Mouse (Mus musculus) hindbrain, embryonic 10.5 days (tissue): ENCODE results near the gene Bola1. TPM values are rescaled to one million over a fixed set of nuclear protein-coding genes. Genes with fewer than 3 reads are reported as not detected.
"Not testable (repeated sequence)": the region's sequence is repeated elsewhere in the genome, so short reads cannot be mapped to it uniquely, and the experiment has no call there.

Experiments used
- DNase-seq: peaks from one replicate; pipeline ENCODE4 v3.0.0-alpha.2; 2017; ENCODE audit warnings: low spot score
- H3K27ac ChIP-seq: fragments of 300-500 bp; sonication (generic); 2 replicates; pipeline ENCODE4 v1.5.1; 2016; ENCODE audit warnings: mild to moderate bottlenecking, moderate library complexity
- H3K27me3 ChIP-seq: fragments of 300-500 bp; sonication (generic); 2 replicates; pipeline ENCODE4 v1.6.1; 2016; ENCODE audit warnings: mild to moderate bottlenecking; ENCODE audit not compliant: poor library complexity, insufficient read depth, severe bottlenecking
- H3K36me3 ChIP-seq: fragments of 300-500 bp; sonication (generic); 2 replicates; pipeline ENCODE4 v1.6.1; 2016; ENCODE audit warnings: mild to moderate bottlenecking, moderate library complexity
- H3K4me1 ChIP-seq: fragments of 300-500 bp; sonication (generic); replicated peaks from 2 replicates; pipeline ENCODE4 v1.6.1; 2016; ENCODE audit warnings: mild to moderate bottlenecking
- H3K4me3 ChIP-seq: fragments of 300-500 bp; sonication (generic); 2 replicates; pipeline ENCODE4 v1.5.1; 2016; ENCODE audit warnings: mild to moderate bottlenecking, moderate library complexity
- H3K9me3 ChIP-seq: fragments of 300-500 bp; sonication (generic); 2 replicates; pipeline ENCODE4 v1.6.1; 2016; ENCODE audit warnings: mild to moderate bottlenecking, moderate library complexity
- WGBS: fragments of 180-500 bp; shearing (Covaris S2); methylation state at CpG from one replicate; pipeline ENCODE4 v1.1.7; 2016; 5-methylcytosine and 5-hydroxymethylcytosine counted together
- polyA plus RNA-seq: library from polyadenylated mRNA; unstranded; fragments of >200 nt; fragmentation: Nextera tagmentation; extraction: Ambion mirVana; gene quantifications from 2 replicates; pipeline ENCODE4 v1.2.1, GENCODE M21; 2016

Bola1 gene
- polyA plus RNA-seq = 89.6 and 90.3 TPM in 2 replicates

DNA sequence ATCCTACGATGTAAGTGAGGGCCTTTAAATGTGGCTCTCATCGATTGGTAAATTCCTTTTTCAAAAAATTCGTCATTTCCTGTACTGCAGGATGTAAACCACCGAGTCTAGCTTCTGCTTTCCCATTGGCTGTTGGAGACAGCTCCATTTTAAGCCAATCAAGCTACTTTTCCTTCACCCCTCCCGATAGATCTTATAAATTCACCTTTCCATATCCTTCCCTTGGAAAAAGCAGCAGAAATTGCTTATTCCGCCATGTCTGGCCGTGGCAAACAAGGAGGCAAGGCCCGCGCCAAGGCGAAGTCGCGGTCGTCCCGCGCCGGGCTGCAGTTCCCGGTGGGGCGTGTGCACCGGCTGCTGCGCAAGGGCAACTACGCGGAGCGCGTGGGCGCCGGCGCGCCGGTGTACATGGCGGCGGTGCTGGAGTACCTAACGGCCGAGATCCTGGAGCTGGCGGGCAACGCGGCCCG, at the start of gene Bola1, which contains the start of gene Hist2h2ab:
Gene Bola1, minus strand, starts transcription at position 49 of the 470 bp plus-strand sequence.
Gene Hist2h2ab, plus strand, starts transcription at position 205 of the 470 bp plus-strand sequence.
- under 1% methylated on average over 37 of the region's 37 CpGs for WGBS

DNA sequence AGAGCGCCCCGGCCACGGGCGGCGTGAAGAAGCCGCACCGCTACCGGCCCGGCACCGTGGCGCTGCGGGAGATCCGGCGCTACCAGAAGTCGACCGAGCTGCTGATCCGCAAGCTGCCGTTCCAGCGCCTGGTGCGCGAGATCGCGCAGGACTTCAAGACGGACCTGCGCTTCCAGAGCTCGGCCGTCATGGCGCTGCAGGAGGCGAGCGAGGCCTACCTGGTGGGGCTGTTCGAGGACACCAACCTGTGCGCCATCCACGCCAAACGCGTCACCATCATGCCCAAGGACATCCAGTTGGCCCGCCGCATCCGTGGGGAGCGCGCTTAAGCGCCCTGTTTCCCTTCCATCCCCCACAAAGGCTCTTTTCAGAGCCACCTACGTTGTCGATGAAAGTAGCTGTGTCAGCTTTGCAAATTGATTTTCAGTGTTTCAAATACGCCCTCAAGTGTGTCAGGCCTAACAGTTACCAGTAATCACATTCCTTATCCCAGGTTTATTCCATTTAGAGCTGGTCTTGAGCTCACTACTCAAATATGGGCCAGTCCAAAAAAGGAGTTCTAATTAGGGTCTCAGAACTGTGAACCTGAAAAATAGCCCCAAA, 49.4 kb upstream of the Bola1 start:
- not testable (repeated sequence) for H3K9me3 ChIP-seq, H3K36me3 ChIP-seq, H3K27me3 ChIP-seq
- peak overlapping the region; percentile 66 for H3K4me3 ChIP-seq
- H3K4me1 ChIP-seq = peaks cover 29% of the 10 kb centered on the region
- peak; percentile 46 for DNase-seq
- under 1% methylated on average over 20 of the region's 44 CpGs for WGBS
- H3K27ac ChIP-seq = peak overlapping the region; percentile 94

More for the DNA sequence above, at the start of gene Bola1, which contains the start of gene Hist2h2ab:
- H3K4me1 ChIP-seq = peaks cover 55% of the 10 kb centered on the region
- H3K4me3 ChIP-seq = peak within 1 kb of the TSS; percentile 68
- H3K27me3 ChIP-seq = peaks cover 4% of the 10 kb centered on the region; the same call in 1 of the 2 replicates
- peak within 1 kb of the TSS; percentile 97 for H3K27ac ChIP-seq
- H3K9me3 ChIP-seq = no peaks in the 10 kb centered on the region
- H3K36me3 ChIP-seq = no peaks in the 10 kb centered on the region
- DNase-seq = peak; percentile 75

DNA sequence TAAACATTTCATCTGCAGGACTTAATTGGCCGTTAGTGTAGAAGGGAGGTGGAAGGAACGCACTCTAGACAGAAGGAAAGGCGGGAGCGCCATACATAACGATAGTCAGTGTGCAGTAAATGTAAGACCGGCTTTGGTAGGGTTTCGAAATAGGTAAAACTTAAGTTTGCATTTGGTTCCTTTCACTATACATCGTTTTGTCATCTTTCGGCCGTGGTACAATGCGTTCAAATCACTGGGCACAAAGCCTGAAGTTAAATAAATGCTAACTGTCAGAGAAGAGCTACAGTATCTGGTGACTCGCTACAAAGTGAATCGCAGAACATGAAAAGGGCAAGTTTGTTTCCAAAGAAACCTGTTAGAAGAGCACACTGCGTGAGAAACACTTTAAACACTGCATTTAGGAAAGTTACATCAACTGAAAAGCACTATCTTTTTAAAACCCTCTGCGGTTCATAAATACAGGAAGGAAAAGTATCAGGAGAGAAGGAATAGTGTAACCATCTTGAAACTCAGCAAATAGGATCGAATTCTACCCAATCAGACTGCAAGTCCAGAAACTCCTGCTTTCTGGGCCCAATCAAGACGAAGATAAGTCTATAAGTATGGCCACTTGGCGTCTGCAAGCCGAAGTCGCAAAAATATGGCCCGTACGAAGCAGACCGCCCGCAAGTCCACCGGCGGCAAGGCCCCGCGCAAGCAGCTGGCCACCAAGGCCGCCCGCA, 48.7 kb upstream of the Bola1 start, which contains the start of gene Hist2h3b:
Gene Hist2h3b, plus strand, starts transcription at position 604 of the 725 bp plus-strand sequence.
- no peaks in the 10 kb centered on the region for H3K9me3 ChIP-seq
- H3K4me3 ChIP-seq = peak within 1 kb of the TSS; percentile 66
- no peaks in the 10 kb centered on the region for H3K36me3 ChIP-seq
- no peaks in the 10 kb centered on the region for H3K27me3 ChIP-seq
- 25% methylated on average over 30 of the region's 30 CpGs for WGBS
- H3K4me1 ChIP-seq = peaks cover 33% of the 10 kb centered on the region
- peak; percentile 82 for DNase-seq
- peak within 1 kb of the TSS; percentile 94 for H3K27ac ChIP-seq

DNA sequence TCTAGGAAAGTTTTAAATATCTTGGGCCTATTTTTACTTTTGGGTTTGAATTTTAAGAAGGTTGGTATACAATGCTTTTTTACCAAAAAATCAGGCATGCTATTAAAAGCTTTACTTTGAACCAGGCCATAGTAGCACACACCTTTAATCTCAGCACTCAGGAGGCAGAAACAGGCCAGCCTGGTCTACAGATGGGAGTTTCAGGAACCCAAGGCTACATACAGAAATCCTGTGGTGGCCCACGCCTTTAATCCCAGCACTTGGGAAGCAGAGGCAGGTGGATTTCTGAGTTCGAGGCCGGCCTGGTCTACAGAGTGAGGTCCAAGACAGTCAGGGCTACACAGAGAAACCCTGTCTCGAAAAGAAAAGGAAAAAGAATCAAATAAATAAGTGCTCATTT, 48.0 kb upstream of the Bola1 start:
- WGBS = 79% methylated on average over 4 of the region's 4 CpGs
- H3K4me3 ChIP-seq = peak overlapping the region; percentile 49; the same call in 1 of the 2 replicates
- no peak for DNase-seq
- peaks cover 38% of the 10 kb centered on the region for H3K4me1 ChIP-seq
- no peaks in the 10 kb centered on the region for H3K36me3 ChIP-seq
- peak overlapping the region; percentile 92 for H3K27ac ChIP-seq
- no peaks in the 10 kb centered on the region for H3K9me3 ChIP-seq
- no peaks in the 10 kb centered on the region for H3K27me3 ChIP-seq

DNA sequence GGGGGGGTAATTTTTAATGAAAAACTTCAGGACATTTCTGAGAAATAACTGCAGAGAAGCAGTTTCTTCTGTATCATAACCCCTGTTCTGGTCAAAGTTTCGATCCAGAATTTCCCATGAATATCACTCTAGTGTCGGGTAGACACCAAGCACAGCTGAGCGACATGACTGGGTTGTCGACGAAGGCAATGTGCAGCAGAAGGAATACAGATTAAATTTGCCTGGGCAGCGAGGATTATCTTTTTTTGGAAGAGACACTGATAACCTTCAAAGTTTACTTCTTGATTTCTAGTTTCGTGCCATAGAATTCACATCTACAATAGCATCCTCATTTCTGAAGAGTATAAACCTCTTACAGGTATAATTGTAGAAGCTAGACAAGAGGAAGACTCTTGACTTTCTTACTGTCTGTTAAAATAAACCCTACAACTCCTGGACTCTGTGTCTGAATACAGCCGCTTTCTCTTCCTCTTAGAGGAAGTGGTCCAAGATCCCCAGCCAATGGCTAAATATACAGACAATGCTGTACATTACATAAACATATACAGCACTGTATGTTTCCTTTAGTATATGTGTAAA, 46.7 kb upstream of the Bola1 start:
- H3K9me3 ChIP-seq = no peaks in the 10 kb centered on the region
- H3K27me3 ChIP-seq = no peaks in the 10 kb centered on the region
- H3K27ac ChIP-seq = peak overlapping the region; percentile 92
- WGBS = 89% methylated on average over 8 of the region's 8 CpGs
- no peaks in the 10 kb centered on the region for H3K36me3 ChIP-seq
- no peak overlapping the region for H3K4me3 ChIP-seq
- DNase-seq = no peak
- H3K4me1 ChIP-seq = peaks cover 51% of the 10 kb centered on the region

DNA sequence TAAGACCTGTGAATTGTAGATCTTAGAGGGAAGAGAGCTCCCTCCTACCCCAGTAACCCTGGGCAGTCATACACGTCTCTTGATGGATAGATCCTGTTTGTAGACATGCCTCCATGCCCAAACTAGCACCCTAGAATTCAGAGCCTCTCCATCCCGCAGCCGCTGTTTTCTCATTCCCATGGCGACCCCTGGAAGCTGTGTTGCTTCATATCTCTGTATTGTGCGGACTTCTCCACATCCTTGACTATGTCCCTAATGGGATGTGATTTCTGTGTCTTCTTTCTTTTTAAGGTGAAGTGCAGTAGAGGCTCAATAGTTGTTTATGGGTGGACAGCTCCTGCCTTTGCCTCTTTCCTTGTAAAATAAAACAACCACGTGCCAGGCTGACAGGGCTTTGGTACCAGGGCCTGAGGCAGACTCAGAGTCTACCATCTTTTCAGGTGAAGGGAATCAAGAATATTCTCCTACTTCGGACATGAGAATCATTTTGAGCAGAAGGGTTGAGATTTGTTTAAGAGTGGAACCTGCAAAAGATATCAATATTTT, 45.0 kb upstream of the Bola1 start:
- H3K4me3 ChIP-seq = peak overlapping the region; percentile 65
- no peaks in the 10 kb centered on the region for H3K36me3 ChIP-seq
- H3K9me3 ChIP-seq = no peaks in the 10 kb centered on the region
- peak overlapping the region; percentile 99 for H3K27ac ChIP-seq
- no peaks in the 10 kb centered on the region for H3K27me3 ChIP-seq
- DNase-seq = peak; percentile 29
- WGBS = 72% methylated on average over 7 of the region's 7 CpGs
- peaks cover 47% of the 10 kb centered on the region for H3K4me1 ChIP-seq

DNA sequence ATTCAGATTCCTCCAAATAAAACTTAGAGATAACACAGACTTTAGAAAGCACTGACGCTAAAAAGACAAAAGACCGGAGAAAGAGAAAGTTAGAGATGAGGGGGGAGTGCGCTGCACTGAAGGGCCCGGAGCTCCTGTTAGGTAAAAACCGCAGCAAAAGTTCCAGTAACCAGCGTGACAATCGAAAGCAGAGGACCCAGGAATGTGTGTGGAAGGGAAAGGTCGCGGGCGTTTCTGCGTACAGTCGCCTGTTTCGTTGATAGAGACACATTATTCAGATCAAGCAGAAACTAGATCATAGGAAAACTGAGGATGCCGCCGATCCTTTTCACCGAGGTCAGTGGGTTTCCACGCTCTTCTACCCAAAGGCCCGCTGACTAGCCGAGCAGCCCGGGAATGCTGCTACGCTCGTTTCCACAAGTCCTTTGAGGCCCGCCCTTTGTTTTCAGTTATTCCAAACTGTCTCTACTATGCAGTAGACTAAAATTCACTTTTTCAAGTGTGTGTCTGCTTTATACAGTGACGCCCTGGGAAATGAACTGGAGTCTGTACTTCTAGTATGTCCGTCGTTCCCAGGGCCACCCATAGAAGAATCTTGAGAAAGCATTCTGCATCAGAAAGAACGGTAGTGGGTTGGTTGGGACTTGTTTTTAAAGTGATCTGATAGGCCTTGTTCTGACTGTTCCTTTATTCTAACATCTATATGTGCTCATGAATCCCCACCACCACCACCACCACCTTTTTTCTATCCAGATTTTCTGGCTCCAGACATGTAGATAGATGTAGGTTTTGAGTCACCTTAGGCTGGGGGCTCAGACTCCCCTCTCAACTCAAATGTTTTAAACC, 44.3 kb upstream of the Bola1 start:
- no peaks in the 10 kb centered on the region for H3K27me3 ChIP-seq
- H3K4me3 ChIP-seq = peak overlapping the region; percentile 65
- H3K4me1 ChIP-seq = peaks cover 47% of the 10 kb centered on the region
- H3K27ac ChIP-seq = peak overlapping the region; percentile 99
- H3K9me3 ChIP-seq = no peaks in the 10 kb centered on the region
- no peaks in the 10 kb centered on the region for H3K36me3 ChIP-seq
- peak; percentile 61 for DNase-seq
- WGBS = 8% methylated on average over 27 of the region's 27 CpGs

DNA sequence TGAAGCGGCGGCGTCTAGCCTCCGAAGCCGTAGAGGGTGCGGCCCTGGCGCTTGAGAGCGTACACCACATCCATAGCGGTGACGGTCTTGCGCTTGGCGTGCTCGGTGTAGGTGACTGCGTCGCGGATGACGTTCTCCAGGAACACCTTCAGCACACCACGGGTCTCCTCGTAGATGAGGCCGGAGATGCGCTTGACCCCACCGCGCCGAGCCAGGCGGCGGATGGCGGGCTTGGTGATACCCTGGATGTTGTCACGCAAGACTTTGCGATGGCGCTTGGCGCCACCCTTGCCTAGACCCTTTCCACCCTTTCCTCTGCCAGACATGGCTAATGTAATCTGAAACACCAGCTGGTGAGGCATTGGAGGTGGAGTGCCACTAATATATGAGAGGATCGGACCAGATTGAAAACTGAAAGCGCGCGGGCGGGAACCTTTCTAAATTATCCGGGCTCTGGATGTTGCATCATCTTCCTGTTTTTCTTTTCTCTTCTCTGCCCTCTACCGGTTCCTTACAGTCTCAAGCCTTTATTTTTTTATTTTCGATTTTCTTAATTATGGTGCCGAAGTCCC, 43.6 kb upstream of the Bola1 start, which contains the start of gene Hist2h4:
Gene Hist2h4, minus strand, starts transcription at position 333 of the 572 bp plus-strand sequence.
- H3K9me3 ChIP-seq = no peaks in the 10 kb centered on the region
- WGBS = under 1% methylated on average over 40 of the region's 40 CpGs
- peak within 1 kb of the TSS; percentile 99 for H3K27ac ChIP-seq
- DNase-seq = peak; percentile 95
- H3K4me3 ChIP-seq = peak within 1 kb of the TSS; percentile 65
- peaks cover 45% of the 10 kb centered on the region for H3K4me1 ChIP-seq
- H3K27me3 ChIP-seq = no peaks in the 10 kb centered on the region
- no peaks in the 10 kb centered on the region for H3K36me3 ChIP-seq

DNA sequence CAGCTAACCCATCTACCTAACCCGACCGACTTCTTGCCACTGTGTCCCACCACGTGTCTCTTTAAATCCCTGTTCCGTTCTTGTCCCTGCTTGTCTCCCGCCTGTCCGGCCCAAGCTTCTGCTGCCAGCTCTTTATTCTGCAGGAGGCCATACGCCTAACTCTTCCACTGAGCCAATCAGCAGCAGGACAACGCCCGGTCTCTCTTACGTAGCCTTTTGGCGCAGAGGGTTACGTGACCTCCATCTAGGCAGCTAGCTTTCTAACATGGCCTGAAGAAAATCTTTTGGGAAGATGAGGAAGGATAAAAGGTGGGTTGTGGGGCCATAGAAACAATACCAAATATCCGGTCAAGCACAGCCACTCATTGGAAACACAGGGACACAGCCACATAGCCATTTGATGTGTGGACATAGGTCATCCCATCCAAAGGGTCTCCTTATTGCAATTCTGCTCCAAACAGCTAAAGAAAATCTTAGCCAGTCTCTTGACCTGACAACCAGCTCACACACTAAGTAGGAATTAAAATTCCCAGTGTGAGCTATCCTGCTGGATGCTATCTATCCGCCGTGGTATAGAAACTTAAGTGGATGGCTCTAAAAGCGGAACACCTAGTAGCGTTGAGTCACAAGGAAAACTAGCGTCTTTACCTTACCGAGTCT, 42.8 kb upstream of the Bola1 start:
- peak; percentile 87 for DNase-seq
- peaks cover 38% of the 10 kb centered on the region for H3K4me1 ChIP-seq
- no peaks in the 10 kb centered on the region for H3K9me3 ChIP-seq
- 2% methylated on average over 19 of the region's 19 CpGs for WGBS
- peak overlapping the region; percentile 65 for H3K4me3 ChIP-seq
- peak overlapping the region; percentile 99 for H3K27ac ChIP-seq
- H3K36me3 ChIP-seq = no peaks in the 10 kb centered on the region
- no peaks in the 10 kb centered on the region for H3K27me3 ChIP-seq

DNA sequence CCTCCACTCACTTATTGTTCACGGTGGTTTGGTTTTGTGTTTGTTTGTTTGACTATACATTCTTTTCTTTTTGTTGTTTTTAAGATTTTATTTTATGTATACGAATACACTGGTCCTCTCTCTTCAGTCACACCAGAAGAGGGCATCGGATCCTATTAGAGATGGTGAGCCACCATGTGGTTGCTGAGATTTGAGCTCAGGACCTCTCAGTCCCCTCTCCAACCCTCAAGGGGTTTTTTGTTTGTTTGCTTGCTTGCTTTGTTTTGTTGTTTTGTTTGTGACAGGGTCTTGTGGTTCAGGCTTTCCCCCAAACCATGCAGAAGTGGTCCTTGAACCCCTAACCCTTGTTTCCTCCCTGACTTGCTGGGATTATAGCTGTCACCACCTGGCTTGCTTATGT, 42.1 kb upstream of the Bola1 start:
- peak overlapping the region; percentile 65 for H3K4me3 ChIP-seq
- no peaks in the 10 kb centered on the region for H3K36me3 ChIP-seq
- H3K4me1 ChIP-seq = peaks cover 34% of the 10 kb centered on the region
- H3K9me3 ChIP-seq = no peaks in the 10 kb centered on the region
- no peaks in the 10 kb centered on the region for H3K27me3 ChIP-seq
- H3K27ac ChIP-seq = peak overlapping the region; percentile 99
- WGBS = 50% methylated on average over 3 of the region's 3 CpGs
- DNase-seq = no peak

DNA sequence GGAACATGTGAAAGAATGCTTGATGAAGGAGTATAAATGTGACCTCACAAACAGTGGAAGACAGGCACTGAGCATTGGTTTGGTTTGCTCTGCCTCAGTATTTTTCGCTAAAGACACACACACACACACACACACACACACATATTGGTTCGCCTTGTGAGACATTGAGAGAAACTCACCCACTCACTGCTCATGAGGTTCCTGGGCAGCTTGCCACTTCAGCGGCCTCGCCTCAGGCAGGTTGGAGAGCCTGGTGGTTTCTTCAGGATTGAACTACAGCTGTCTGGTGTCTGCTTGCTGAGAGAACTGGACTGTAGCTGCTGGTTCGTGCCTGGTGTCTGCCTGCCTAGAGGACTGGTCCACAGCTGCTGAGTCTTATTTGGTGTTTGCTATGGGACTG, 40.7 kb upstream of the Bola1 start:
- no peaks in the 10 kb centered on the region for H3K36me3 ChIP-seq
- whole genome bisulfite sequencing = 87% methylated on average over 5 of the region's 5 CpGs
- no peaks in the 10 kb centered on the region for H3K27me3 ChIP-seq
- no peak for DNase-seq
- H3K4me3 ChIP-seq = no peak overlapping the region
- peaks cover 34% of the 10 kb centered on the region for H3K4me1 ChIP-seq
- no peak overlapping the region for H3K27ac ChIP-seq
- H3K9me3 ChIP-seq = no peaks in the 10 kb centered on the region
